Mouse (Mus musculus) v-Abl transformed pro-B cells (cell line): ENCODE data around the gene Cd6.

ENCODE experiments used
- in situ Hi-C, 2 experiments: fragments of 400-800 bp; cut with MboI; formaldehyde crosslinking; loops; one replicate each; pipeline ENCODE4 v1.15.1; 2025; ENCODE audit not compliant: unreplicated experiment in 2 of 2

Cd6 gene

GRCm38 (mm10) chr19:10841721-10842626 lies 12.1 kb upstream of the Cd6 start:
- in situ Hi-C loops, result loop anchor here (5.0 kb wide), 2 partner anchors 35 to 40 kb away; partner anchors contain the start of gene Tmem109 (in 1 of the 2)

- in situ Hi-C loops, result loop anchor here in 1 of 2 experiments (5.0 kb wide), 1 partner anchor 122 kb away; no protein-coding TSS in a partner anchor
Measured at GRCm38 (mm10) chr19:10839010-10839892, 9.4 kb upstream of the Cd6 start, which contains the start of gene Slc15a3. Gene Slc15a3 (plus strand): TSS chr19:10839727.

DNA sequence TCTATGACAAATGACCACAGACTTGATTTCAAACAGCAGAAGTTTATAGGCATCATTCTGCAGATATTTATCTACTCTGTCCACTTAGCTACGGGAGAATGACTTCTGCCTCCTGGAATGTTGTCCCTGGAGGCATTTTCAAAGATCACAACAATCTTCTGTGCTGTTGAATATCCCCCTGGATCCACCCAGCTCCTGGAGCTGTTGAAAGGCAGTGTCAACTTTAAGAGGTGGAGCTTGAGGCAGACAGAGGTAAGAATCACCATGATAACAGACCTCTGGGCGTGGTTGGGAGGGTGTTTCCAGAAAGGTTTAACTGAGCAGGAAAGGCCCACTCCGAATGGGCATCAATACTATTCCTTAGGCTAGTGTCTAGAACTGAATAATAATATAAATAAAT lies 5.8 kb upstream of the Cd6 start:
- in situ Hi-C loops, result loop anchor here in 1 of 2 experiments (5.0 kb wide), 1 partner anchor 118 kb away; no protein-coding TSS in a partner anchor

GRCm38 (mm10) chr19:10833611-10834010 lies 3.8 kb upstream of the Cd6 start:
- in situ Hi-C loops, result no loop called here

- in situ Hi-C loops, result no loop called here
Measured at GRCm38 (mm10) chr19:10832030-10832429, 2.2 kb upstream of the Cd6 start.

- in situ Hi-C loops, result no loop called here
Measured at GRCm38 (mm10) chr19:10831424-10831823, 1.6 kb upstream of the Cd6 start.

DNA sequence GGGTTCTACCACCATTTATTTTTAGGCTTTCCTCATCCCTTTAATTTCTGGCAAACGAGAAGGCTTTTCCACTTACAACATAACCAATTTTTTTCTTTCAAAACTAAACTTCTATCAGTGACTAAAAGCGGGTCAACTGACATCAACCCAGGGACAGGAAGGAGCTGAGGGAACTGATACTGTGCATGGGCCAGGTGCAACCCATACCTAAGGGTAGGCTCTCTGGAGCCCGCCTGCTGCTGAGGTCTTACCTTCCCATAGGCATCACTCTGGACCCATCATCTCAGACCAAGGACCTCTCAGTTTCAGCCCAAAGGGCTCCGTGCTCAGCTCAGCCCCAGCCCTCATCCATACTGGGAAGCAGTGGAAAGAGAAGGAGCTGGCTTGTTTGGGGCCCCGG lies 1.5 kb downstream of the Cd6 start:
- in situ Hi-C loops, result loop anchor here (5.0 to 10.0 kb wide), 2 partner anchors 111 to 136 kb away; no protein-coding TSS in a partner anchor

GRCm38 (mm10) chr19:10824061-10824460 lies 5.8 kb downstream of the Cd6 start:
- in situ Hi-C loops, result loop anchor here (10.0 kb wide), 1 partner anchor 141 kb away; no protein-coding TSS in a partner anchor

DNA sequence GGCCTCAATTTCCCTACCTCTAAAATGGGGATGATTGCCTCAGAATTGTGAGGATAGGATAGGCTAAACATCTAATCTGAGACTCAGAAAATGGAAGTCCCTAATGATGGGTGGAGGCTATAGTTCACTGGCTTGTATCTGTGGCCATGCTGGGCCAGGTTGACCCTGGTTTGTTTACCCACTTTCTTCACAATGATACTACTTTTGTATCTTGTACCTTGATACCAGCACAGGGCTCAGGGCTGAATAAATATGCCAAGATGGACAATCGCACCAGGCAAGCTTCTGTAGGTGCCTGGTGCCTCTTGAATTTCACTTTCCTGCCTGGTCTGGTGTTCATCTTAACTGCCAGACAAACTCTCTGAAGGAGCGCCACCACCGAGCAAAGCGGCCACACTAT lies 7.3 kb downstream of the Cd6 start:
- in situ Hi-C loops, result loop anchor here (10.0 kb wide), 1 partner anchor 142 kb away; no protein-coding TSS in a partner anchor

- in situ Hi-C loops, result loop anchor here (10.0 kb wide), 1 partner anchor 143 kb away; no protein-coding TSS in a partner anchor
Measured at GRCm38 (mm10) chr19:10821319-10821718, 8.5 kb downstream of the Cd6 start.

- in situ Hi-C loops, result no loop called here
Measured at GRCm38 (mm10) chr19:10818217-10818946, 11.5 kb downstream of the Cd6 start.

DNA sequence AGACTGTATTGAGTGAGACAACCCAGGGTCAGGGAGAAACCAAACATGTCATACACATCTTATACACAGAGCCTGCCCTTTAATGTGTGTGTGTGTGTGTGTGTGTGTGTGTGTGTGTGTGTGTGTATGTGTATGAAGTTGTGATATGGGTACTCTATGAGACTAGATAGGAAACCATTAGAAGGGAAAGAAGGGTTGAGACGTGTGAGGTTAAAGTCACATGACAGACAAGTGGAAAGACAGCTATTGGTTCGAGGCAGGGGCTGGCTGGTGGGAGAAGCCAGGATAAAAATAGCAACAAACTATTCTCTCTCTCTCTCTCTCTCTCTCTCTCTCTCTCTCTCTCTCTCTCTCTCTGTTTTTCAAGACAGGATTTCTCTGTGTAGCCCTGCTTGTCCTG lies 13.4 kb downstream of the Cd6 start:
- in situ Hi-C loops, result no loop called here

DNA sequence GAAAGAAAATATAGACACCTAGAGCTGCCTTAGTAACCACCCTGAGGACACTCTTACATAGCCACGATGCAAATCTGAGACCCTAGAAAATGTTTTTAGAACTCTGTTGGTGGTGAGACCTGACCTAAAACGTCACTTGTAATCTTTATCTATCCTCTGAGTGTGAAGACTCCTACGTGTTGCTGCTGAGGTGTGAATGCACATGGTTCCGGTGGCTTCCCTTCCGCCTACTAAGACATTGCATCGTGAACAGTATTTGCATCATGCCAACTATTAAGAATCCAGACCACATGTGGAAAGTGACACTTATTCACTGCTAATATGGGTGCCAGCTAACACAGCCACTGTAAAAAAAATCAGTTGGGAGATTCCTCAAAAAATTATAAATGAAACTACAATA lies 14.0 kb downstream of the Cd6 start:
- in situ Hi-C loops, result no loop called here

DNA sequence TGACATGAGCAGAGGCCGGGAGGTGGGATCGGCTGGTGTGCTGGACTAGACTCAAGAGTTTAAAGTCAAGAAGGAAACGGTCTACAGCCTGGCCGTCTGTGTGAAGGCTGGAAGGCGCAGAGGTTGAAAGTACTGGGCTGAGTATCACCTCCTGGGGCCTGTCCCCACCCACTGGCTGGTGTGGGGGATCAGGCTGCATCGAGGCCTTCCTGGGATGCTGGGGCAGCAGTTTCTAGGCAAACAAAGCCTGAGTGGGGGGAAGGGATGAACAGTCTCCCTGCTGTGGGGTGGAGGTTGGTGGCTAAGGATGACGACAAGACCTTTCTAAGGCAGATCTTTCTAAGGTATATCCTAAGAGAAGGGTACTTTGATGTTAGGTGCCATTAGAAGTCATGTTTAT lies 16.0 kb downstream of the Cd6 start:
- in situ Hi-C loops, result no loop called here

GRCm38 (mm10) chr19:10813039-10813438 lies 16.8 kb downstream of the Cd6 start:
- in situ Hi-C loops, result no loop called here

- in situ Hi-C loops, result no loop called here
Measured at GRCm38 (mm10) chr19:10811471-10811870, 18.4 kb downstream of the Cd6 start.

DNA sequence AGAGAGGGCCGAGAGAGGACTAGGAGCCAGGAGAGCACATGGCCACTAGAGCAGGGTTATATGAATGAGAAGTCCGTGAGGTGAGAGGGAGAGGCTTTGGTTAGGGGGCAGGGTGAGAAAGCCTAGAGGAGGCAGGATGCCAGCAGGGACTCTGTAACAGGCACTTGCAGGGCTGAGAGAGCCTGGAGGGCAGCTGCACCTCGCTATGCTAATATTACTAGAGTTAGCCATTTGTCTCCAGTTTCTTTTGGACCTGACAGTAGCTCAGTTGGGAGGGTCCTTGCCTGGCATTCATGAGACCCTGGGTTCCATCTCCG lies 19.7 kb downstream of the Cd6 start:
- in situ Hi-C loops, result no loop called here

GRCm38 (mm10) chr19:10809428-10810175 lies 20.3 kb downstream of the Cd6 start:
- in situ Hi-C loops, result no loop called here

DNA sequence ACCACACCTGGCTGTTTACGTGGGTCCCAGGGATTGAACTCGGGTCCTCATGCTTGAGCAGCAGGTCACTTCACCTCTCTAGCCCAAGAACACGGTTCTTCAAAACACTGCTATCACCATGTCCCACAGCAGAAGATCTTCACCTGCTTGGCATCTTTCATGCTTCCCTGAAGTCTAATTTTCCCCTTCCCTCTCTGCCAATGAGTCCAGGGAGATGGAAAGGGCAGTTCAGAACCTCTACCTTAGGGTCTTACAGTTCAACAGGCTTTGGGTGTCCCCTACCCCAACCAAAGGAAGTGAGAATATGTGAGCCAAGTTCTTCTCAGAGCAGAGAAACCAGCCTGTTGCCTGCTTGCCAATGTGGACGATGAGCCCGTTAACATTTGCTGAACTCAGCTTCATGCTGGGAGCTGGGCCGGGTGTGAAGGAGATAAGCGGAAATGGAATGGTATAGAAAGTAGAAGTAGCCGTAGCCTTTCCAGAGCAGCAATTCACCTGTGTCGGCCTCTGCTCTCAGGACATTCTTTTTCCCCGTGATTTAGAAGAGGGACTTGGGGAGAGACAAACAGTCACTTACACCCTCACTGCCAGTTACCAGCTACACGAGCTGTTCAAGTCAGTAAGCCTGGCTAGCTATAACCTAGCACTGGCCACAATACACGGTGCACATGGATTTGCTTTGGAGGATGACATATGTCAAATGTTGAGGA lies 21.2 kb downstream of the Cd6 start:
- in situ Hi-C loops, result no loop called here
